Mouse (Mus musculus): Measurements from ENCODE around the gene Ube2h.
"Not testable (repeated sequence)": the region's sequence is repeated elsewhere in the genome, so short reads cannot be mapped to it uniquely, and the experiment has no call there.

Ube2h gene

DNA sequence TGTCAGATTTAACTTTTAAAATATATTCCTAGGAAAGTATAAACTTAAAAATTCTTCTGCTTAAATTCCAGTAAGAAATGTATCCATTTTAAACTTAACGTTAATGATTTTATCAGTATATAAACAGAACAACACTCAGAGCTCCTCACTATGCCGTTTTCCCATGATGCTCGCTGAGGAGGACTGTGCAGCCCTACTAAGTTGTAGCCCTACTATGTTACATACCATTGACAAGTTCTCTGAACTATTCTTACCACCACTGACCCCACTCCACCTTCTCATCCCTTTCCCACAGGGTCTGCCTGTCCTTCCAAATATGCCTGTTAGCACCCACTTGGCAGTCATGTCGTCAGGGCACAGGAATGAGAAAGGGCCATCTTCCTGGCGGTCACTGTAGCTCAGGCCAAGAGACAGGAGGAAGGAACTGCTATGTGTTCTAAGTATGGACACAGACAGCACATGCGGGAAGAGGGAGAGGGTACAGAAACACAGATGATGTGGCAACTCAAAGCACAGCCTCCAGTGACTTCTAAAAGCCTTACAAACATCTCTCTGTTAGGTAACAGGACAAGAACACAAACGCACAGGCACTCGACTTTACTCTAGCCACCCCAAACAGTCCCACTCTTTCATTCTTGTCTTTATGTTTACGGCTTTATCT lies 60.9 kb downstream of the Ube2h start:
- no peak for DNase-seq (ENCODE audit: low read depth)

DNA sequence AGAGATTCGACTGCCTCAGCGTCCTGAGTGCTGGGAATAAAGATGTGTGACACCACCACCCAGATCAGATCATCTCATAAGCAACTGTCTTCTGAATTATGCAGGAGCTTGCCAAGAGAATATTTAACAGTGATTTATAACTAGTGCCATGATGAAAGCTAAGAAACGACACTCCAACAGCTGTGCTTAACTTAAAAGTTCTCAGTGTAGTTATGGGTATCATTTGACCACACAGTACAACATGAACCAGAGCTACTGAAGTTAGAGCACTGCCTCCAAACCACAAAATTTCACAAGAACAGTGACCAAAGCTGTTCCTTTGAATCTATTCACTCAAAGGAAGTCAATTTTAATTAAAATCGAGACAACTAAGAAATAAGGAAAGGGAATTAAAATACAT lies 61.4 kb downstream of the Ube2h start:
- DNase-seq (ENCODE audit: low read depth), result no peak

- no peak for DNase-seq (ENCODE audit: low read depth)
Measured at GRCm38 (mm10) chr6:30240105-30240504, 64.2 kb downstream of the Ube2h start.

DNA sequence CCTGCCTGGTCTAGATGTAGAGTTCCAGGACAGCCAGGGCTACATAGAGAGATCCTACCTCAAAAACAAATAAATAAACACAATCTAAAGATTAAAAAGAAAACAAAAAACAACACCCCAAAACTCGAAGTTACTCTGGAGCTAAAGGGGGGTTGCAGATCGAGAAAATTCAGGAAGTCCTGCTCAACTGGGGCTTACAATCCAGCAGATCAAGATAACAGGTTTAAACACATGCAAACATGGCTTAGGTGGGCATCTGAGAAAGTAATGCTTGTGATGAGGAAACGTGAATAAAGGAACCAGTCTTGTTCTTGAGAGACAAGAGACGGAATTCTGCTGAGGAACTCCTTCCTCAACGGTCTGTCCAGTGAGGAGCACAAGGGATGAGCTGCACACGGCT lies 65.1 kb downstream of the Ube2h start:
- DNase-seq (ENCODE audit: low read depth), result no peak

GRCm38 (mm10) chr6:30238079-30238478 lies 66.3 kb downstream of the Ube2h start:
- DNase-seq (ENCODE audit: low read depth), result no peak

- no peak for DNase-seq (ENCODE audit: low read depth)
Measured at GRCm38 (mm10) chr6:30236564-30236963, 67.8 kb downstream of the Ube2h start.

DNA sequence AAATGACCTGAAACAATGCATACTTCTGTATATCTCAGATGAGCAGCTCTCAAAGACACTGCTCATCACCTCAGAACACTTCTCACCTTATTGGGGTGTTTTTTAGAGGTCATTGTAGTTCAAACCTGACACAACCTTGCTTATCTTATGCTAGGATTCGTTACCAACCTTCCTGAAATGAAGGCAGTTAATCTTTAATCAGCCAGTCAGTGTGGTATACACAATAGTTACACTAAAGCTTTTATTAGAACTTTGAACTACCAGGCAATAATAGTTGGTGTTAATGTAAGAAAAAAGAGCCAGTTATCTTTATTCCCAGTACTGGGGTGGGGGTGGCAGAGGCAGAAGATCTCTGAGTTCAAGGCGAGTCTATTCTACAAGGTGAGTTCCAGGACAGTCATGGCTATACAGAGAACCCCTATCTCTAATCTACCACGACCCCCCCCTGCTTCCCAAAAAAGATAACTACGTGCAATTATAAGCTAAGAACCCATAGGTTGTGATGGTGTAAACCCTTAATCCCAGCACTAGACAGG lies 72.5 kb downstream of the Ube2h start:
- DNase-seq (ENCODE audit: low read depth), result no peak

GRCm38 (mm10) chr6:30230246-30230645 lies 74.1 kb downstream of the Ube2h start:
- no peak for DNase-seq (ENCODE audit: low read depth)

GRCm38 (mm10) chr6:30228921-30229320 lies 75.4 kb downstream of the Ube2h start:
- DNase-seq (ENCODE audit: low read depth), result no peak

GRCm38 (mm10) chr6:30228353-30228752 lies 76.0 kb downstream of the Ube2h start:
- no peak for DNase-seq (ENCODE audit: low read depth)

- no peak for DNase-seq (ENCODE audit: low read depth)
Measured at GRCm38 (mm10) chr6:30226971-30227700, 77.2 kb downstream of the Ube2h start.

DNA sequence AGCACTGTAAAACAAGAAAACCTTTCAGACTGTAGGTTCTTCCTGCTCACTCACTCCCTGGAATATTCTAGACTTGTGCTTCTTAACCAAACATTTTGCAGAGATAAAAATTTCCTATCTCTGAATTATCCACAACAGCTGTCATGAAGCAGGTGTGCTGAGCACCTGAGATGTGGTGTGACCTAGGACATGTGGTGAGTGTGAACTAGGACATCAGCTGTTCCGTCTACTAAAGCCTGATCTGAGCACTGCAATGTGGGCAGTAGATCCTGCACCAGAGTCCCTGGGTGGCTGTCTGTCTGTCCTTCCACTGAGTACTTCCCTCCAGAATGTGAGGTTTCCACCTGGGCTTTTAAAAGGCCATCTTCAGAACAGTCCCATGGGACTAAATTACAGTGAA lies 79.6 kb downstream of the Ube2h start:
- no peak for DNase-seq (ENCODE audit: low read depth)

GRCm38 (mm10) chr6:30222321-30222720 lies 82.0 kb downstream of the Ube2h start:
- DNase-seq (ENCODE audit: low read depth), result no peak

GRCm38 (mm10) chr6:30217581-30217980 lies 86.8 kb downstream of the Ube2h start:
- DNase-seq (ENCODE audit: low read depth), result no peak

DNA sequence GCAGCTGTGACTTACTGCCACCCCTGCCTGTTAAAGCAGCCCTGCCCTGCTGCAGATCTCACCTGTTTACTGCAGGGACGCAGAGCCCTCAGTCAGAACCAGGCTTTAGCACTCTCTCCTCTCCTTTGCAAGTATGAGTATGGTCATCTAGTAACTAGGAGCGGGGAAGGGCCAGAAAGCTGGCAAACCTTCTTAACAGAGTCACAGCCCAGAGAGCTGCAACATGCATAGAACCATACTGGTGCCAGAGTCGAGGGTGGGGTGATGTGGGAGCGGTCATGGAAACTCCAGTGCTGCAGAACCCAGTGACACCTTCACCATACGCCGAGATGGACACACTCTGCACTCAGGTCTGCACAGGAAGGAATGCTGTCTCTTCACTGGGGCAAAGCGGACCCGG lies 91.9 kb downstream of the Ube2h start:
- no peak for DNase-seq (ENCODE audit: low read depth)

GRCm38 (mm10) chr6:30211641-30212455 lies 92.5 kb downstream of the Ube2h start:
- no peak for DNase-seq (ENCODE audit: low read depth)

GRCm38 (mm10) chr6:30210788-30211187 lies 93.6 kb downstream of the Ube2h start:
- DNase-seq (ENCODE audit: low read depth), result peak; percentile 93

DNA sequence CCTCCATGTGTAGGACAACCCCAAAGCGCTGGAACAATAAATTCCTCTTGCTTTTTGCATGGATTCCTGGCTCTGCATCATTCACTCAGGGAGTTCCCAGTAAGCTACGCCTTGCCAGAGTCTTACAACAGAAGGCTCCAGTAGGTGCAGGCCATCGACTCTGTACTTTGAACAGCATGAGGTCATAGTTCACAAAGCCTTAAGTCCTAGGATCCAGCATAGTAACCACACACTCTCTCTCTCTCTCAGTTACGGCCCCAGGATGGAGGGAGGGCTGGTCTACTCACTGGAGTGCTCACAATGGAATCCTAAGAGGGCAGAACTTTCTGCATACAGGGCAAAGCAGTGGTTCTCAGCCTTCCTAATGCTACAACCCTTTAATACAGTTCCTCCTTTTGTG lies 95.5 kb downstream of the Ube2h start:
- no peak for DNase-seq (ENCODE audit: low read depth)

- peak; percentile 89 for DNase-seq (ENCODE audit: low read depth)
Measured at GRCm38 (mm10) chr6:30205587-30206202, 98.6 kb downstream of the Ube2h start.

DNA sequence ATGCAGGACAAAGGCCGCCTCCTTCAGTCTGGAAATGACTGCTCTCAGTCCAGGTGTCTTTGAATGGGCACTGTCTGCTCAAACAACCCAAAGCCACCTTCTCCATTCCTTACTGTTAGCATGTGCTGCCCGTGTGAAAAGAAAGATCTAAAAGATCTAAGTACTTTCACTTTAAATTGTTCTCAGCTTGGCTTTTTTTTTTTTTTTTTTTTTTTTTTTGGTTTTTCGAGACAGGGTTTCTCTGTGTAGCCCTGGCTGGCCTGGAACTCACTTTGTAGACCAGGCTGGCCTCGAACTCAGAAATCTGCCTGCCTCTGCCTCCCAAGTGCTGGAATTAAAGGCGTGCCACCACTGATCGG lies 99.2 kb downstream of the Ube2h start:
- not testable (repeated sequence) for DNase-seq (ENCODE audit: low read depth)

DNA sequence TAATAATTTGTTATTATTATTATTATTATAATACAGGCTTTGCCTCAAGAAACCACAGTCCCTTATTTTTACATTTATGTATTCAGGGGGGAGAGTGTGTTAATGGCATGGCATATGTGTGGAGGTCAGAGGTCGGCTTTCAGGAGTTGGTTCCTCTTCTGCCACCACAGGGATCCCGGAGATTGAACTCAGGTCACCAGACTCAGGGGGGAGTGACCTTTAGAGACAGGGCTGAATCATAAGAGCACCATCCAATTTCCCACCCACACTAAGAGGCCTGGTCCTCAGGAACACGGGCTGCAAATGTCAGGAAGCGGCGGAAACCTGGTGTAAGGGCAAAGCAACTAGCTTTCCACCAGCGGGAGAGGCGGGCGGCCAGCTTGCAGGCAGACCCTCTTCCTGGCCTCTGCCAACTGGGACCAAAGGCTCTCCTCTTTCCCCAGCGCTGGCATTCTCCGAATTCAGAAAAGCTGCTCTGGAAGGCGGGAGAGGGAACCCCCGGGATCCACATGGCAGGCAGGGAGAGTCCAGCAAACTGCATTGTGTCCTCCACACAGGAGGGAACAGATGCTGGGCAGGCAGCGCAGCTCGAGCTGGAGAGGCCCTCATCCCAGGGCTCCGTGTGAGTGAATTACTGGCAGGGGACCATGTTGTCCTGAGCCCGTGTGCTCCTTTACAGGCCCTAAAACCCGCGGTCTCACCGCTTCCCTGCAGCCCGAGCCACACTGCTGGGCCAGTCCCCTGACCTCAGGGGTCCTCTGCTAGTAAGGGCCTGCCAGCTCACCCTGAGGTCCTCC lies 99.8 kb downstream of the Ube2h start:
- no peak for DNase-seq (ENCODE audit: low read depth)
